Mouse (Mus musculus) adrenal gland, postnatal 4 days (tissue): ENCODE data around the gene Kcnj16. TPM values are rescaled to one million over a fixed set of nuclear protein-coding genes. Genes with fewer than 3 reads are reported as not detected.

Experiments
- DNase-seq, 2 experiments: peaks; one replicate each; pipeline ENCODE4 v3.0.0; 2021 to 2022; ENCODE audit warnings: low spot score in 2 of 2, mixed read lengths in 2 of 2
- long read RNA-seq, 2 experiments: library from polyadenylated mRNA; stranded (forward); transcript quantifications; one replicate each; pipeline ENCODE4 v2.0.0; 2021
- total RNA-seq, 2 experiments: library from RNA; stranded (reverse); gene quantifications; 2 replicates each; pipeline ENCODE4 v1.2.3; 2021

Kcnj16 gene
- 10 to 100 TPM in 1 of 2 experiments, under 1 TPM in 1; 0.68 to 15.5 TPM for total RNA-seq
- long read RNA-seq, experiment 1: 0 reads
- long read RNA-seq, experiment 2, partial matches to known transcripts: 0 of 2 reads
- long read RNA-seq, experiment 2, other reads (novel, unspliced or antisense): 0 of 2 reads

DNA sequence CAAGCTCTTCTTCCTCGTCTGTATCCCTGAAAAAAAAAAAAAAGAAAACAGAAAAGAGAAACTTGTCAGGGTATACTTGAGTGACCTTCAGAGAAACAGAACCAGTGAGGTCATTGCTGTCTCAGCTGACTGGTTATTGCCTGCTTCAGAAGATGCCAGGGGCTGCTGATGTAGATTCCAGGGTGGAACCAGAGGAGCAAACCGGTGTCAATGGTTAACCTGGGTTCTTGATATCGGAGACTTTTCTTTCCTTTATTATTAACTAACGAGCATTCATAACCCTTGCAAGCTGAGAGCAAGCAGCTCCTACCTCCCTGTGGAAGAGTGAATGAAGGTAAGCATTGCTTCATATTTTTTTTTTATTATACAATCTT lies at the start of gene Kcnj16:
Gene Kcnj16, plus strand, starts transcription at position 272 of the 374 bp plus-strand sequence.
- DNase-seq: no peak

DNA sequence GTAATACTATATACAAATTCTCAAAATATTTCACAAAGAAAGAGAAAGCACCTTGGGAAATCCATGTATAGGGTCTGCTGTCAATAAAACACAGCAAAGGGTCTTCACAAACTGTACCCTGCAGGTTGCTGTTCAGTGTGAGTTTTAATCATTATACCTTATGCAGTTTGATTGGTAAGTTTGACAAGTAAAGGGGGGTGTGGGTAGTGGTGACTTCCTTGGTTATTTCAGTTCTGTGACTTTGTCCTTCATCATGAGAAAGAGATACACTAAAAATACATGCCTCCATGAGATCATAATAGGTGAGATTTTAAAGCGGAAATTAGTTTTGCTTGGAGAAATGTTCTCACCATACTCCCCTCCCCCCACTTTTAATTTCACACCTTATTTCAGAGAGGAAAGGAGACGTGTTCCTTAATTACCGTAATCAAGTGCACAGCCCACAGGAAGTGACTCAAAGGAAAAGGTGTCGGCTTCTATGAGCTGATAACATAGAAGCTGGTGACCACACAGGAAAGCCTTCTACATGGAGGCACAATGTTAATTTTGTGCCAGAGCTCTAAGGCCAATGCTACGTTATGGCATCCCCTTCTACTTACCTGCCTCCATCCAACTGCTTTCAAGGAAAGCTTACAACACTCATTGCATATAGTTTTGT lies 48.9 kb upstream of the Kcnj16 start:
- DNase-seq: no peak

GRCm38 (mm10) chr11:110935699-110936098 lies 32.1 kb upstream of the Kcnj16 start:
- DNase-seq: no peak

DNA sequence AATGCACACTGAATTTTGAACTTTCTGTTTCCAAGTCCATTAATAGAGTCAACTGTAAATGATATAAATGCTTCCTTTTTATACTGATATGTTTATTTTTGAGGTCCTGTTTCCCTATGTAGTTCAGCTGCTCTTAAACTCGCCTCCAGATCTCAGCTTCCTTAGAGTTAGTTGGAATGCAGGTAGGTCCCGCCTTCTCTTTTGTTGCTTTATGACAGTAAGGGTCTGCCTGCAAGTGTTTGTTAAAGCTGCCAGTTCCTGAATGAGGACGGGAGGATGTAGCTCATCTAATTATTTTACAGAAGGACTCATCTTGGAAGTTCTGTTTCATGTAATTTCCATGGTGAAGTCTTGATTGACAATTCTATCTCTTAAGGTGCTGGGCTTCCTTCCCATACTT lies 25.6 kb upstream of the Kcnj16 start:
- DNase-seq: no peak

DNA sequence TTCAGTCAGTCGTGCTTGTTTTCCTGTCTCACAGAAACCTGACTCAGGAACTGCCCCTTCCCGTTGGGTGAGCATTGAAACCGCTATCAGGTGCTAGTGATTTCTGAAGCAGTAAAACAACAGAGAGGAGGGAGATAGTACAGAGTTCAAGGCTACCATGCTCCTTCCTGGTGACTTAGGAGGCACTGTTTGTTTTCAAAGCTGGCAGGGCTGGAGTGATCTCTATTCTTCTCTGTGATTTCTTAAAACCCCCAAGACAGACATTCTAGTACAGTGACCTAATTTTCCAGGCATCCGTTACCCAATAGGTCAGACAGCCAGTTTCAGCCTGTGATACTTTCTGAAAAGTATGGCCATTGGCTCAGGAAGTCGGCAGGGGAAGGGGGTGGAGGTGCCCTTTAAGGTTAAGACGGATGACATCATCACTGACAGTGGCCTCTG lies 25.1 kb upstream of the Kcnj16 start:
- no peak for DNase-seq

GRCm38 (mm10) chr11:110956665-110957064 lies 11.2 kb upstream of the Kcnj16 start:
- DNase-seq: no peak

GRCm38 (mm10) chr11:110961592-110962021 lies 6.2 kb upstream of the Kcnj16 start:
- DNase-seq: no peak

- no peak for DNase-seq
Measured at GRCm38 (mm10) chr11:110967019-110967761, 643 bp upstream of the Kcnj16 start.

GRCm38 (mm10) chr11:110968901-110969300 lies 1.1 kb downstream of the Kcnj16 start:
- DNase-seq: no peak

DNA sequence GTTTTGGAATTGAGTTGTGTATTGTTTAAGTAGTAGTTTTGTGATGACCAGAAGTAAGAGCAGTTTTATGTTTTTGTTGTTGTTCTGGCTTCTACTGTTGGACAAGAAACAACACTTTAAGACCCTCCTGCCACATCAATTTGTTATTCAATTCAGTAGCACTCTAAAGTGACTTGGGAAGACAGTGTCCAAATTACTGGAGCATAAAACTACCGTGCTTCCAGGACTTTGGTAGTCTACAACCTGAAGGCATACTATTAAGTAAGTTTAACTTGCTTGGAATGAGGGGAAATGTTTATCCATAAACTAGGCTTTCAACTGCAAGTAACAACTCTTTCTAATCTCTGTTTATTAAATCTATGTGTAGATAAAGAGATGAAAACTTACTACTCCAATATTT lies 17.7 kb downstream of the Kcnj16 start:
- no peak for DNase-seq

DNA sequence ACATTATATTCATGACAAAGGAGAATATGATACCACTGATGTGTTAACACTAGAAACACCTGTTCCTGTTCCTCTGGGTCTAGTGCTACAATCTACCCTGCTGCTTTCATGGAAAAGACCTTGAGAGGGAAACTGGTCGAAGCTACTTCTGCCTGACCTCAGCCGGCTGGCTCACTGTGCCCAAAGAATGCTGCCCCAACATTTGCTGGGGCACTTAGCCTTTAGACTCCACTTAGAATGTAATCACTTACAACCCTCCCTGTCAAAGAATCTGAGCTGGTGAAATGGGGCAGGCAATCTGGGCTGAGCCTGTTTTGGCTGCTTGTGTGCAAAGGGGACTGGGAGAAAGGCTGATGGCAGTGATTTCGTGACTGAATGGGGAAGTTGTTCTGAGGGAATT lies 18.1 kb downstream of the Kcnj16 start:
- no peak for DNase-seq

DNA sequence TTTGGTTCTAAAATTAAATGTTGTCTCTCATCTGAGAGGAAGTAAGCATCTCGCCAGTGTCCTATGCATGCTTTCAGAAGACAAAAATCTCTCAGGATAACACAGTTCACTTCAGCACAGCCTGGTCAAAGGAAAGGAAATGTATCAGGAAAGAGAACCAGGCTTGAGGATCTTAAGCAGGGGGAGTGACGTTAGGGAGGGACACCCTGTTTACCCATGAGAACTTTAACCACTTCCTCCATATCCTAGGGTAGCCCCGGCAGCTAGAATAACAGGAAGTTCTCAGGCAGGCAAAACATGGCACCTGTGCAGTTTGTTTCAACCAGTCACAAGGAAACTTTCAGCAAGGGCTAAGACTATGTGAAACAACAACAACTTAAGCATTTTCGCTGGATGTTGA lies 25.8 kb downstream of the Kcnj16 start:
- DNase-seq: peak in 1 of 2 experiments; percentile 3

DNA sequence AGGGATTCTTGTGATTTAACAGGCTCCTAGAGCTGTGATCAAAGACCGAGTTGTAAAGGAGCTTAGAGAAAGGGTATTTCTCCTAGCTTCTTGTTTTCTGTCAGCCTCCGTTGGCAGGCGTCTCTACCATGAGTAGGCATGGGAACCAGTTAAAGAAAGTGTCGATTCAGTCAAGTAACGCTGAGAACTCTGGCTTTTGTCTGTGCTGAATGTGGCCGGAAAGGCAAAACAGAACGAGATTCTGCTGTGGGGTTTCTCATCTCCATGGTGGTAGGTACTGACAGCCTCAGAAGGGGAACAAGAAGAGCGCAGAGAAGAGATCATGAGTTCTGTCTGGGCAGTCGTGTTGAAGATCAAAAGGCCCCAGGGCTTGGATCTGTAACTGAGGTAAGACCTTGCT lies 29.4 kb downstream of the Kcnj16 start:
- DNase-seq: no peak

GRCm38 (mm10) chr11:111005103-111005502 lies 37.3 kb downstream of the Kcnj16 start:
- no peak for DNase-seq

- DNase-seq: no peak
Measured at GRCm38 (mm10) chr11:111009471-111009870, 41.6 kb downstream of the Kcnj16 start.

- no peak for DNase-seq
Measured at GRCm38 (mm10) chr11:111016206-111016605, 48.4 kb downstream of the Kcnj16 start.

DNA sequence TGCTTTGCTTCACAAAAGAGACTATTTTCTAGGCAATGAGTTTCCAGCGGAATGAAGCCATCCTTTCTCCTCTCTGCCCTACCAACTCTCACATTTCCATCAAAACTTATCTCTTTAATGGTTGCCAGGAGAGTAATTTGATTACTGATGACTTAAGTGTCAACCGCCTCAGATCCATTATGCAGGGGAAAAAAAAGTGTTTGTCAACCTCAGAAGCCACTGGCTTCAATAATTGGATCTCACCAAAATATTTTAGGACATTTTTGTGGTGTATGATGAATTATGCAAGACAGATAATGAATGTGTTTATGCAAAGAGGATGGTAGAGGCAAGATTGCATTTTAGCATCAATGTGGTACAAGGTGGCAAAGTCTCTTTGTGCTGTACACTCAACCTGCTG lies 52.4 kb downstream of the Kcnj16 start:
- no peak for DNase-seq

DNA sequence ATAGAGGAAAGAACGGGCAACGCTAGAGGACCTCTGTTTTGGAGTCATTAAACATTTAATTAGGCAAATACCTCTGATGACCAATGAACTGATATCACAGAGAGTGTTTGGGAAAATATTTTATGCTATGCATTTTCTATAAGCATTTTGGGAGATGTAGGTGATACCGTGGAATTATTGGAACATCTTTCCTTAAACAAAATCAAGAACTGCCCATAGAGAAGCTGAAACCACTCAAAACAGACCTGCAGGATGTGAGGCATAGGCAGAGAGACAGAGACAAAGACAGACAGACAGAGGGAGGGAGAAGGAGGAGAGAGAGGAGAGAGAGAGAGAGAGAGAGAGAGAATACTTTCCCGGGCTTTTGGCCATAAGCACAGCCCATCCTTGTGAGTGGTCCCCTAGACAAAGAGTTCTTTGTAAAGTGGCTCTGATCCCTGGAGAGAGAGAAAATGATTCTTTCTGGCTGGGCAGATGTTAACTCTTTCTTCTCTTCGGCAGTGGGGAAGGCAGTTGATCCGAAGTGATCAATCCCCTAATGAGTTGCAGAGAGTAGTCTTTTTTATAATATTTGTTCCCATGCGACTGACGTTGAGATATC lies 54.9 kb downstream of the Kcnj16 start:
- DNase-seq: no peak

- no peak for DNase-seq
Measured at GRCm38 (mm10) chr11:111042175-111042574, 74.3 kb downstream of the Kcnj16 start.

DNA sequence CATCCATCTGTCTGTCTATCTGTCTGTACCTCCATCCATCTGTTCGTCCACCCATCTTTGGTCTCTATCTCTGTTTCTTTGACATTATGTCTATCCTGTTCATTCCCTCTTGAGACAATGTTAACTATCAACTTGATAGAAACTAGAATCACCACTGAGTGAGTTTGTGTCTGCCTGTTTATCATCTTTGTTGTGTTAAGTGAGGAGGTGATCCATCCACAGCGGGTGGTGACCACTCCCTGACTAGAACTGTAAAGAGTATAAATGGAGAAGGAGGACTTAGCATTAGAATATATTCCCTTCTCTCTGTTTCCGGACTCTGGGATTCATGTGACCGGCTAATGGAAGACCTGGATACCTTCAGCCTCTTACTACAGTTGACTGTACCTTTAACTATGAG lies 75.5 kb downstream of the Kcnj16 start:
- DNase-seq: no peak

GRCm38 (mm10) chr11:111054252-111054651 lies 86.4 kb downstream of the Kcnj16 start:
- DNase-seq: no peak
